Mouse (Mus musculus) induced T-regulatory cell, adult 2 months (primary cell): ENCODE measurements around the gene Npsr1.

ENCODE experiments used
- DNase-seq: peaks from one replicate; pipeline ENCODE4 v3.0.0-alpha.2; 2012; ENCODE audit warnings: low read depth

Npsr1 gene

DNA sequence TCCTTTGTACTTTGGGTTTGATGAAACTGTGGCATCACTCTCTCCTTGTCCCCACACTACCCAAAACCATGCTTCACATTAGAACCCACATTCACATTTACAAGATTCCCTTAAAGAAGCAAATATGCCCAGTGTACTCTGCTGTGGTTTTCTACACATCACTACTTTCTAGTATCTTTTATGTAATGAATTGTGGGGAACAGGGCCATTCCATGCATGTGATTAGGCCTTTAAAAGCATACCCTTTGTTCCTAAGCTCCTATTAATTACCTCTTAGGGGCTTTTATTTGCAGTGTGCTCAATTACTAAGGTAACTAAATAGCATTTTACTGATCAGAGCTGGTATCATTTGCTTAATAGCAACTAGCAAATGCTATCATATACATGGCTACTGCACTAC, 149.8 kb downstream of the Npsr1 start:
- DNase-seq: no peak

DNA sequence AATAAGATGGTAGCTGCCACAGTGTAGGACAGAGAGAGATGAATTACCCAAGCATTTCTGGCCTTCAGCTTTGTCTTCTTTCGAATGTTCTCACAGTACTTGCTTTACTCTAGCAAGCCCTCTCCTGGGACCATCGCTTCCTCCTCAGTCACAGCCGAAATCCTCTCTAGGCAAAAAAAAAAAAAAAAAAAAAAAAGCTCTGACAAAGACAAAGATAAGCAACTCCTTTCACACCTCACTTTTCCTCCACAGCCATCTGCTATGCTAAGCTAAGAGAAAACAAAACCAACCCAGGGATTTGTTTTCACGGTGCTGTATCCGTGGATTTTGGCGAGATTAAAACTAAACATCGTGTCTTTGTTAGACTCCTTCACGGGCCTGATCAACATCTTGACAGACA, 156.4 kb downstream of the Npsr1 start:
- DNase-seq: no peak

DNA sequence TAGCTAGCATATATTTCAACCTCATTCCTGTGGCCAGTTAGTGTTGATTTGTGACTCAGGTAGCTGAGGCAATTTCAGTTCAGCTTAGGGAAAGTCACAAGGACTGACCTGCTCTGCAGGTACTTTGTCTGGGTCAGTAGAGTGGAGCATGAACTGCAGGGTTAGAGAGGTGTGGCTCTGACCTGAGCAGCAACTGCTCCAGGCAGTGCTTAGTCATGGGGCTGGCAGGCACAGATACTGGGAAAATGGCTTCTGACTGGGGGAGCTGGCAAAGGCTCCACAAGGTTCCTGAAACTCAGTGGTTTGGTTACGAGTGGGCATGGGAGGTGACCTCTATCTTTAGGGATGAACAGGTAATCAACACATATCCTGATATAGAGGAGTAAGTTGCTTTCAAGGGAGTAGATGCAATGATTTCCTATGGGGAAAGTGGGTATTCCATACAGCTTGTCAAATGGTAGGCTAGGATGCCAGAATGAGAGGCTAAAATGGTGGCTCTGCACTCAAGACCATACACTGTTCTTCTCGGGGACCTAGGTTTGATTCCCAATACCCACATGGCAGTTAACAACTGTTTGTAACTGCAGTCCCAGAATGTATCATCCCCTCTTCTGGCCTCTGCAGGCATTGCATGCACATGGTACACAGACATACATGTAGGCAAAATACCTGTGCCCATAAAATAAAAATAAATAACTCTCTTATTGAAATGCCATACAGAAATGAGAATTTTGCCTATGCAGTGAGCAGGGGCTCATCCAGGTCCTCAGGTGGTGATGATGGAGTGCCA, 182.9 kb downstream of the Npsr1 start:
- DNase-seq: no peak

DNA sequence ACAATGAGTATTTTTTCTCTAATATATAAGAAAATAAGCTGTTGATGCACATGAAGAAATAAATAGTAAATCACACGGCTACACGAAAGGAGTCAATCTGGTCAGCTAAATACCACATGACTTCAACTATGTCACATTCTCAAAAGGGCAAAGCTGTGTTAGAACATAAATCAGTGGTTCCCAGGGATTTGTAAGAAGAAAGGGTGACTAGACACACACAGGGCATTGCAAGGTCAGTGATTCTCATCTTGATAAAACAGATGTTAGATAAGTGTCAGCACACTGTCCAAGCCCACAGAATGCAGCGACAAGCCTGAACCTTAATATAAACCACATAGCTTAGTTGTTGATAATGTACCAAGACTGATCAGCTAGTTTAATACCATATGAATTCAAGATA, 184.8 kb downstream of the Npsr1 start:
- DNase-seq: no peak

DNA sequence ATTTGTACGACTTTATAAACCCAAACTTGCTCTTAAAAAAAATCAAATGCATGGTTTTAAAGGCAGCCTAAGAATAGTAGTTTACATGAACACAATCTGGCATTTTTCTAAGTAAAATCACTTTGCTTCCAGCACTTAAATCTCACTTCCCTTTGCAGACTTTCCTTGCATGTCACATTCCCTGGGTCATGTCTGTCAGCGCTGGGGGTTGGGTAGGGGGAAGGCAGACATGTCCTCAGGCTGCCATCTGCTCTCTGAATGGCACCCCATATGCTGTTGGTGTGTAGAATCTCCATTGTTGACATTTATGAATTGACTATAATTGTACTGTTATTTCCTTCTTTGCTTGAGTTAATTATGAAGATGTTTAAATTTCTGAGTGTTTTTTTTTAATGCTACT, 185.3 kb downstream of the Npsr1 start:
- no peak for DNase-seq

DNA sequence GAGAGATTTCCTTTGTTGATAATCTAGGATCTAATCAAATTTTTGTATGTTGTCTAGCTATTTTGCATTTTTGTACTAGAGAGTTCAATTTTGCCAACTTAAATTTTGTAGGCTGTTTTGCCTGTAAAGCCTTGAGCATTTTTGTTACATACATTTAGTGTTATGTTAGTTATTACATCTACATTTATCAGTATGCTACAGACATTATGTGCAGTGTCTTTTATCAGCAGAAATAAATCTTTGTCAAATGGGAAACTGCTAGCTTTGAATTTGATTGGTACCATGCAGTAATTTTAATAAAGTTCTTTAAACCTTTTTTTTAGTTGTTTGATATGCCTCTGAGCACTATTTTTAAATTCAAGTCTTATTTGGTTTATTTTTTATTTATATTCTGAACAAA, 185.7 kb downstream of the Npsr1 start:
- no peak for DNase-seq

DNA sequence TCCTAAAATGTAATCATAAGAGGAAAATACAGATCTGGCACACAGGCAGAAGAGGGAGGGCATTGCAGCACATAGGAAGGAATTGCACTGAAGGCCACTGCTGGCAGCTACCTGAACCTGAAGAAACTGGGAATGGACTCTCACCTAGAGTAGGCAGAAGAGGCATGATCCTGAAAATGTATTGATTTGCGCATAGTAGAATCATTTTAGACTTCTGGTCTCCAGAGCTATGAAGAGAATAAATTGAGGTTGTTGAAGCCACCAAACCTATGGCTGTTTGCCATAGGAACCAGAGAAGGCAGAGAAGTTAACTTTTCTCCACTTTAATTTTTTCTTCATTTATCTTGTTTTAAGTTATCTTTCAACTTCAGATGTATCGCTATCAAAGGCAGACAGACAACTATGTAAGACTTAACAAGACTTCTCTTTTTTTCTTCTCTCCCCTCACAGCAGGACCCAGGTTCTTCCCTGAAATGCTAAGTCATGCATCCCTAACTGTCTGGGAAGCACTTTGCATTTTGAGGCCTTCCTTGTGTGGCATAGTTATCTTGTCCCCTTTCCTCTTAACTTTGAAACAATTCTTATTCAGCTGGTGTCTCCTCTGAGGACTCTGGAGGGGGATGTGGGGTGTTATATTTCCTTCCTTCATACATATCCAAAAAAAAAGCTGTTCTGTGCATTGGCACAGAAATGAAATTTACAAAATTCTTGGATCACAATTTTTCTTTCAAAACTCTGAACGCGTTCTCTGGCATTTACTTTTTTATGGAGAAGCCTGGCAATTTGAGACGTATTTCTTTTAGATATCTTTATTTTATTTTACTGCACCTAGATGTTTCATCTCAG, 186.7 kb downstream of the Npsr1 start:
- DNase-seq: no peak

DNA sequence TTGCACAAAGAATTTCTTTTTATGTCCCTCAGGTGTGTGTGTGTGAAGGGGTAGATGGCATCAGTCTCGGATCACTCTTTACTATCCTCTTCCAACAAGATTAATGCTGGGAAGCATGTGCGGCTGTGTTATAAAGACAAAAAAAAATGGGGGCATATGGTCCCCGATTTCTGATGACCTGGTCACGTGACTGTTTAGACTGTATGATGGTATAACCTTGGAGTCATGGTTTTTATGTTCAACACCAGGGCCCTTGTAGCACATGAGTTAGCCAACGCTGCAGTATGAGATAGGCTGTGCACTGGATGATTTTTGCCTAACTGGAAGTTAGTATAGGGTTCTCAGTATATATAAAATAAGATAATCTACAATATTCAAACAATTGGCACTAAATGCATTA, 187.6 kb downstream of the Npsr1 start:
- DNase-seq: no peak

DNA sequence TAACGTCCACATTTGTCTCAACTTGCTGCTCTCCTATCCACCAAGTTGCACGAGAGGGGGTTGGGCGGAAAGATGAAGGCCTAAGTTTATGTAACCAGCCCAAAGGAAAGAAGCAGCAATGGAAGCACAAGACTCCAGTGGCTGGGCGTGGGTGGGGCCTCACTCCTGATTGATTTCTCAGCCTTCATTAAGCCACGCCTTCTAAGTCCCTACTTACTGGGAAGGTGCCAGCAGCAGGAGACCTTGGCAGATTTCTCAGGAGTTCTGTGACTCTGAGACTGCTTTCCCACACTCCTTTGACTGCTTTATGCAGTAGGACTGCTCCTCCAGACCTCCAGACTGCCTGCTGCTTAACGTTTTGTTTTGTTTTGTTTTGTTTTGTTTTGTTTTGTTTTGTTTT, 193.6 kb downstream of the Npsr1 start:
- no peak for DNase-seq

DNA sequence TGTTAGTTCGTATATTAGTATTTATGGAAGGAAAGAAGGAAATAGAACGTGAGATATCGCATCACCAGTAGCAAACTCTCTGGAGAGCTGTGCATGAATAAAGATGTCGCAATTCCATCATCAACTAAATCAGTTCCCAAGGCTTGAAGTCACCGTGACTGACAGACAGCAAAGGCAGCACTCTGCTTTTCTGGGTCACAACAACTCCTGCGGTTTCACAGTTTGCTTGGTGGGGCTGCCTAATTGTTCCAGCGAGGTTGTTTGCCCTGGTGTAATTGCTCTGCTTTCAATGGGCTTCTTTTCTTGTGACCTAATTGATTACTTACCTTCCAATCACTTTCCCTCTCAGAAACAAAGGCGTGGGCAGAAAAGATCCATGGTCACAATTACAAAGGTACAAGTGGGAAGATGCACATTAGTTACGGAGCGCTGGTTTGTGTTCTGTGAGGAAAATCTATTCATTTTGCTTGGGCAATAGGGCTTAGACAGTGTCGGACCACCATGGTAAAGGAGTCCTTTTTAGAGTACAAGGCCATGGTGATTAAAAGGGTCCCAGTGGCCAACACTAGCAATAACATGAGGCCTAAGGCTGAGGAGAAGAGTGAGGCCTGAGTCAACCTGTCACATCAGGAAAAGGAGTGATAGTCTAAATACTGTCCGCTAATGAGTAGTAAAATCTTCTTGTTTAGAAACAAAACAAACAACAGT, 195.6 kb downstream of the Npsr1 start:
- no peak for DNase-seq

DNA sequence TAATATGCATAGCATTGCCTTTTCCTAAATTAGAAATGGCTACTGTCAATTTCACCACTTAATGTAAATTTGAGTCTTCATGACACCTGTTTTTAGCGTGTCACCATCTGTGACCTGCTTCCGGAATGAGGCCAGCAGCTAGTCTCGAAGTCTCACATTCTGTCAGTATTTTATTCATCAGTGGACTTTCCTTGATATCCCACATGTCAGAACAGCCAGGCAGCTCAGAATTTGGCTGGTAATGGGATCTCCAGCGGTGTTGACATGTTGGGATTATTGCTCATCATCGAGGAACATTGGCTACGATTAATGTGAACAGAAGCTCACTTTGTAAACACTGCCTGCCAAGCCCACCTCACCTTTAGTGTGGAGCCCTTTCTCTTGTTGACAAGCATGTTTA, 205.1 kb downstream of the Npsr1 start:
- DNase-seq: no peak

DNA sequence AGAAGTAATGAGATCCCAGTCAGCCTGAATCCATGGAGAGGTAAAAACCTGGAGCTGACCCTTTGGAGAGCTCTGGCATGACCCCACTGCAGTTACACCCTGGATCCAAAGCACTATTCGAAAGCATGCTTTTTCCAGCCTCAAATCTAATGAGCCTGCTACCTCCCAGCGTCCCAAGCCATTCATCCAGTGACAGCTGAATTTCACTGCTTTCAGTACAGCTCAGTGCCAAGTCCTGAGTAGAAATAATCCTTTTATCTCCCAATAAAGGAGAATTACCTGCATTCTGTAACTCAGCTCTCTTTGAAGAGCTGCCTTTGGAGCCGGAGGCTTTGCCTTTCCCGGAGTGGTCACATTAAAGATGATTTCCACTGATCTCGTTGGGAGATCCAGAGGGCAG, 209.2 kb downstream of the Npsr1 start:
- no peak for DNase-seq

DNA sequence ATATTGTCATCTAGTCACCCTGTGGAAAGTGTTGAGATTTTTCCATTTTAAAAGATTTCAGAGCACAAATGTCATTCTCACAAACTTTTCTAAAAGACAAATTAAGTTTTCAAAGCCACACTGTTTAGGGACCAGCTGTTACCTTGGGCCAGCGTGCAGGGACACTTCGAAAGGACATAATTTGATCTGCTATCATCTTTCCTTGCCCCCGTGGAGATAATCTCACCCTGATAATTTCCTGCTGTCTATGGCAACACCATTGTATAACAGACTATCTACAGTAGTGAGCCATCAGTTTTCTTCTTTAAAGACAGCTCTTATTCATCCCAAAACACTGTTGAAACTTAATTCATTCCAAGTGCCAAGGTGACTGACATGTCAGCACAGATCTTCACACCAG, 209.6 kb downstream of the Npsr1 start:
- no peak for DNase-seq

DNA sequence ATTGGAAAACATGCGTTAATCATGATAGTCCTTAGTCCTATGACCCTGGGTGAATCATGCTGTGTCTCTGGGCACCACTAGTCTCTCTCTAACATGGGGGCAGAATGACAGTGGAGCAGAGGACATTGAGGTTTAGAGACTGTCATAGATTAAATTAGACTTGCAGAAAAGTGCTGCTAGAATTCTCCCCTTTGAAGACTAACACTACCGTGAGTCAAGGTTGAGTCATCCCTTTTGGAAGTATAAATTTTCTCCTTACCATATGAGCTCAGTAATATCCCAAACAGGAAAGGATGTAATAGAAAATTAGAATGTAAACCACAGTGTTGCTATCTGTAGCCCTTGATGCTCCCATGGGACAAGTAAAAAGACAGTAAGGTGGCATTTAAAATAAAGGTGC, 218.0 kb downstream of the Npsr1 start:
- no peak for DNase-seq

DNA sequence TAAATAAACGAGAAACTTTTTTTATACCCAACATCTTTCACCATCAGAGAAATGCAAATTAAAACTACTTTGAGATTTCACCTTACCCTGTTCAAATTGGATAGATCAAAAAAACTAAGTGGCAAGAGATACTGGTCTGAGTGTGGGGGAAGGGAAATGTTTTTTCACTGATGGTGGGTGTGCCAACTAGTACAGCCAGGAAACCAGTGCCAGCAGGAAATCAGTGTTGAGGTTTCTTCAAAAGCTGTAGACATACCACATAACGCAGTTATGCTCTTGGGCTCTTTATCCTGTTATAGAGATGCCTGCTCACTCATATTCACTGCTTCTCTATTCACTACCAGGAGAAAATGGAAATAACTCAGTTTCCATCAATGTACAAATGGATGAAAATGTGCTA, 233.9 kb downstream of the Npsr1 start:
- peak; percentile 20 for DNase-seq

DNA sequence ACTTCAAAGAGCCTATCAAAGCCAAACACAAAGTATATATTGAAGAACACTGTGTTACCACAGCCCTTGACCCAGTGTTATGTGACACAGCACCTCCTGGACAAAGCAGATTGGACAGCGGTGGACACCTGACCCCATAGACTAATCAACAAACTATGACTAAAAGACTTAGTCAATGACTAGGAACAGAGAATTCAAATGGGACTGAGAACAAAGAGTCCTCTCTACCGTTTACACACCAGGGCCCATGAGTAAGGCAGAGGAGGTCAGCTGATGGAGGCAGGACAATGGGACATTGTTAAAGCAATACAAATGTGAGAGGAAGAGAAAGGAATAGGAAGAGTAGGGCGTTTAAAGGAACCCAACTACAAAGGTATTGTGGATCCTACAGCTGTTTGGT, 243.5 kb downstream of the Npsr1 start:
- DNase-seq: no peak

DNA sequence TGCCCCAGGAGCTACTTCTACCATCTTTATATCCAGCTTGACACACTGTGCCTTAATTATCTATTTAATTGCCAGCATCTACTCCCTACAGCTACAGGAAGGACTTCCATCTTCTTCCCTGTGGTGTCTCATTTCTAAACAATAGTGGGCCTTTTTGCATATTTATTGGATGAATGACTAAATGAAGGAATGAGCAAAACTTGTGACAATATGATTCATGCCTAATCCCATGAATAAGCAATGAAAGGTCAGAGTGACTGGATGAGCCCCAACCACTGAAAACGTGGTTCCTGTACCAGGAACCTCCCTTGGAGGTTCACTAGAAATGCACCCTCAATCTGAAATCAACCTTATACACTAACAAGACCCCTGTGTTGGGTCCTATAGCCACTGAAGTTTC, 249.2 kb downstream of the Npsr1 start:
- DNase-seq: no peak

DNA sequence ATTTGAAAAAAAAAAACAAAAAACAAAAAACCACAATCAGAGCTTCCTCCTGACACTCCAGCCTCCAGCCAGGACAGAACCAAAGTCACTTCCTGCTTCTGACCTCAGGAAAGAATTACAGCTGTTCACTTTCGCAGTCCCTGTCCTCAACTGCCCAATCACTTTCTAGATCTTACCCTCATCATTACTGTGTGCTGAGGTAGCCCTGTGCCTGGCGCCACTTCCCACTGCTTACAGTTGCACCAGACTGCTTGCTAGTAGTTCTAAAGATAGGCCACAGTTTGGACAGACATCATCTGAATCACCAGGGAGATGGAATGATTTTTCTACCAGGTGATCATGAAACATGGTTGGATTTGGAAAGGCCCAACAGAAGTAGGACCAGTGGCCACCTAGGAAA, 251.7 kb downstream of the Npsr1 start:
- no peak for DNase-seq

DNA sequence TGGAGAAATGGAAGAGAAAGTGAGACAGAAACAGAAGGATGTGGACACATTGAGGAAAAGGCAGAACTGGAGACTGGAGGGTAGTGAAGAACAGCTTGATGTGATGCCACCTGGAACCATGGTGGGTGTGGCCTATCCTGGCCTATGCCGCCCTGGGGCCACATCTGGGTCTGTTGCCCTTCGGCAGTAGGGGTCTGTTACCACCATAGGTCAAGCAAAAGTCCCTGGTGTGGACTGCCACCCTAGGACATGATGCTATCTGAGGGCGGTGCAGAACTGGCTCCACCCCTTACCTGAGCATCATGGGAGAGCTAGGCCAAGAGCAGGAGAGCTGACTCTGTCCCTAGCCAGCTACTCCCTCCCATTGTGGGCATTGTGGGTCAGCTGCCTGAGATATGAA, 253.6 kb downstream of the Npsr1 start:
- DNase-seq: no peak
